Mouse (Mus musculus) frontal cortex, postnatal 36 days (tissue): Measurements from ENCODE around the gene Ptger3.

Experiments used
- DNase-seq, 2 experiments: peaks; one replicate each; pipeline ENCODE4 v3.0.0; 2022; ENCODE audit warnings: low spot score in 2 of 2

Ptger3 gene

GRCm38 (mm10) chr3:157582626-157583405 lies 16.1 kb downstream of the Ptger3 start:
- DNase-seq = no peak

- DNase-seq = no peak
Observed at GRCm38 (mm10) chr3:157597837-157598379, 31.2 kb downstream of the Ptger3 start.

- no peak for DNase-seq
Observed at GRCm38 (mm10) chr3:157604684-157605410, 38.2 kb downstream of the Ptger3 start.

GRCm38 (mm10) chr3:157605411-157605740 lies 38.7 kb downstream of the Ptger3 start:
- DNase-seq = no peak

GRCm38 (mm10) chr3:157613542-157613941 lies 46.9 kb downstream of the Ptger3 start:
- DNase-seq = no peak

- no peak for DNase-seq
Observed at GRCm38 (mm10) chr3:157616949-157617348, 50.3 kb downstream of the Ptger3 start.

GRCm38 (mm10) chr3:157627407-157627806 lies 60.7 kb downstream of the Ptger3 start:
- DNase-seq = no peak

GRCm38 (mm10) chr3:157630671-157631070 lies 64.0 kb downstream of the Ptger3 start:
- DNase-seq = no peak

GRCm38 (mm10) chr3:157631383-157631782 lies 64.7 kb downstream of the Ptger3 start:
- no peak for DNase-seq

- no peak for DNase-seq
Observed at GRCm38 (mm10) chr3:157634431-157634830, 67.7 kb downstream of the Ptger3 start.

- DNase-seq = no peak
Observed at GRCm38 (mm10) chr3:157635713-157636112, 69.0 kb downstream of the Ptger3 start.

- no peak for DNase-seq
Observed at GRCm38 (mm10) chr3:157636887-157637286, 70.2 kb downstream of the Ptger3 start.

- DNase-seq = no peak
Observed at GRCm38 (mm10) chr3:157637341-157637740, 70.6 kb downstream of the Ptger3 start.

- DNase-seq = no peak
Observed at GRCm38 (mm10) chr3:157641634-157642033, 74.9 kb downstream of the Ptger3 start.

GRCm38 (mm10) chr3:157661622-157662021 lies 94.9 kb downstream of the Ptger3 start:
- no peak for DNase-seq

- DNase-seq = no peak
Observed at GRCm38 (mm10) chr3:157664486-157665041, 97.9 kb downstream of the Ptger3 start.

GRCm38 (mm10) chr3:157665471-157665870 lies 98.8 kb downstream of the Ptger3 start:
- no peak for DNase-seq

GRCm38 (mm10) chr3:157666142-157666541 lies 99.5 kb downstream of the Ptger3 start:
- DNase-seq = no peak

- no peak for DNase-seq
Observed at GRCm38 (mm10) chr3:157686105-157686504, 119.4 kb downstream of the Ptger3 start.

- no peak for DNase-seq
Observed at GRCm38 (mm10) chr3:157688419-157689162, 121.9 kb downstream of the Ptger3 start.
